Mouse (Mus musculus) neural tube, embryonic 13.5 days (tissue): ENCODE results near the gene Plcg2. TPM values are rescaled to one million over a fixed set of nuclear protein-coding genes. Genes with fewer than 3 reads are reported as not detected.

Experiments
- ATAC-seq: fragments of 200-750 bp; cut with Nextera tagmentation; 2 replicates; pipeline ENCODE4 v1.8.0; 2017; ENCODE audit warnings: low read depth, mild to moderate bottlenecking, moderate TSS enrichment, moderate library complexity
- H3K27ac ChIP-seq: fragments of 300-500 bp; sonication (generic); replicated peaks from 2 replicates; pipeline ENCODE4 v1.5.1; 2015; ENCODE audit warnings: moderate library complexity, mild to moderate bottlenecking, inconsistent platforms
- H3K27me3 ChIP-seq: fragments of 300-500 bp; sonication (generic); 2 replicates; pipeline ENCODE4 v1.6.1; 2015; ENCODE audit warnings: mild to moderate bottlenecking, inconsistent platforms
- H3K36me3 ChIP-seq: fragments of 300-500 bp; sonication (generic); 2 replicates; pipeline ENCODE4 v1.6.1; 2015; ENCODE audit warnings: mild to moderate bottlenecking, inconsistent platforms
- H3K4me1 ChIP-seq: fragments of 300-500 bp; sonication (generic); replicated peaks from 2 replicates; pipeline ENCODE4 v1.6.1; 2015; ENCODE audit warnings: inconsistent platforms
- H3K4me2 ChIP-seq: fragments of 300-500 bp; sonication (generic); 2 replicates; pipeline ENCODE4 v1.6.1; 2015; ENCODE audit warnings: inconsistent platforms, mild to moderate bottlenecking, moderate library complexity
- H3K4me3 ChIP-seq: fragments of 300-500 bp; sonication (generic); 2 replicates; pipeline ENCODE4 v1.5.1; 2015; ENCODE audit warnings: mild to moderate bottlenecking, inconsistent platforms
- H3K9ac ChIP-seq: fragments of 300-500 bp; sonication (generic); 2 replicates; pipeline ENCODE4 v1.6.1; 2015; ENCODE audit warnings: moderate library complexity, mild to moderate bottlenecking, inconsistent platforms
- H3K9me3 ChIP-seq: fragments of 300-500 bp; sonication (generic); 2 replicates; pipeline ENCODE4 v1.6.1; 2016; ENCODE audit warnings: inconsistent platforms
- WGBS: fragments of 180-500 bp; shearing (Covaris S2); methylation state at CpG from one replicate; pipeline ENCODE4 v1.1.7; 2015; 5-methylcytosine and 5-hydroxymethylcytosine counted together
- polyA plus RNA-seq: library from polyadenylated mRNA; unstranded; fragments of >200 nt; fragmentation: Nextera tagmentation; extraction: Ambion mirVana; gene quantifications from 2 replicates; pipeline ENCODE4 v1.2.1, GENCODE M21; 2015

The Plcg2 gene
- polyA plus RNA-seq, 1 experiment from 2014 or later = 1.1 TPM

- H3K4me3 ChIP-seq = no peak overlapping the region
- WGBS = 63% methylated on average over 5 of the region's 5 CpGs
- H3K9ac ChIP-seq = no peak overlapping the region
- no peaks in the 10 kb centered on the region for H3K9me3 ChIP-seq
- no peak for ATAC-seq
- H3K4me1 ChIP-seq = peaks cover 7% of the 10 kb centered on the region; the same call in 1 of the 2 replicates
- no peaks in the 10 kb centered on the region for H3K36me3 ChIP-seq
- no peaks in the 10 kb centered on the region for H3K27me3 ChIP-seq
- no peak overlapping the region for H3K27ac ChIP-seq
- H3K4me2 ChIP-seq = no peak overlapping the region
Measured at GRCm38 (mm10) chr8:117529177-117529576, 31.1 kb downstream of the Plcg2 start.

- H3K27ac ChIP-seq = no peak overlapping the region
- no peaks in the 10 kb centered on the region for H3K4me1 ChIP-seq
- no peaks in the 10 kb centered on the region for H3K36me3 ChIP-seq
- no peaks in the 10 kb centered on the region for H3K27me3 ChIP-seq
- 95% methylated on average over 15 of the region's 15 CpGs for WGBS
- H3K9ac ChIP-seq = no peak overlapping the region
- no peak for ATAC-seq
- no peak overlapping the region for H3K4me3 ChIP-seq
- H3K9me3 ChIP-seq = no peaks in the 10 kb centered on the region
- H3K4me2 ChIP-seq = no peak overlapping the region
Measured at GRCm38 (mm10) chr8:117532381-117532972, 34.4 kb downstream of the Plcg2 start.

GRCm38 (mm10) chr8:117536862-117537261 is 38.8 kb downstream of the Plcg2 start:
- Histone ChIP-seq H3K27me3 (no peaks in the 10 kb centered on the region), H3K9ac (no peak overlapping the region), H3K36me3 (no peaks in the 10 kb centered on the region), H3K4me1 (no peaks in the 10 kb centered on the region), H3K4me3 (no peak overlapping the region), H3K27ac (no peak overlapping the region), H3K4me2 (no peak overlapping the region), H3K9me3 (no peaks in the 10 kb centered on the region)
- WGBS = 70% methylated on average over 5 of the region's 6 CpGs
- no peak for ATAC-seq

DNA sequence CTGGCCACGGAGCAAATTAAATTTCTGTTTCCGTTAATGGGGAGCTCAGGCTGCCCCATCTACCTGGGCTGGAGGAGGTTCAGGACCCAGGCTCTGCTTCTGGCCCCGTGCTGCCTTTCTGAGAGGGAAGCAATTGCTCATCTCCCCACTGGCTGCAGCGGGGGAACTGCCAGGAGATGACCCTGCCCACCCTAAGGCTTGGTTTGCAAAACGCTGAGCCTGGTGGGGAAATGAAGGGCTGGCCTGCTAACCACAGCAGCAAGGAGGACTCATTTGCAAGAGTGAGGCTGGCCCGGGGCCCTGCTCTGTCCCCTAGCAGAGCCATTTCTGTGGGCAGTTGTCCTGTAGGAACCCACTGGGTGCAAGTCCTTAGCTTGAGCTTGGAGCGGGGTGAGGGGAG is 39.7 kb downstream of the Plcg2 start:
- ATAC-seq = no peak
- no peaks in the 10 kb centered on the region for H3K4me1 ChIP-seq
- H3K36me3 ChIP-seq = no peaks in the 10 kb centered on the region
- H3K9ac ChIP-seq = no peak overlapping the region
- H3K27ac ChIP-seq = no peak overlapping the region
- H3K9me3 ChIP-seq = no peaks in the 10 kb centered on the region
- H3K4me3 ChIP-seq = no peak overlapping the region
- no peaks in the 10 kb centered on the region for H3K27me3 ChIP-seq
- 68% methylated on average over 7 of the region's 7 CpGs for WGBS
- no peak overlapping the region for H3K4me2 ChIP-seq

GRCm38 (mm10) chr8:117542951-117543350 is 44.9 kb downstream of the Plcg2 start:
- Histone ChIP-seq H3K4me3 (no peak overlapping the region), H3K36me3 (no peaks in the 10 kb centered on the region), H3K27ac (no peak overlapping the region)

DNA sequence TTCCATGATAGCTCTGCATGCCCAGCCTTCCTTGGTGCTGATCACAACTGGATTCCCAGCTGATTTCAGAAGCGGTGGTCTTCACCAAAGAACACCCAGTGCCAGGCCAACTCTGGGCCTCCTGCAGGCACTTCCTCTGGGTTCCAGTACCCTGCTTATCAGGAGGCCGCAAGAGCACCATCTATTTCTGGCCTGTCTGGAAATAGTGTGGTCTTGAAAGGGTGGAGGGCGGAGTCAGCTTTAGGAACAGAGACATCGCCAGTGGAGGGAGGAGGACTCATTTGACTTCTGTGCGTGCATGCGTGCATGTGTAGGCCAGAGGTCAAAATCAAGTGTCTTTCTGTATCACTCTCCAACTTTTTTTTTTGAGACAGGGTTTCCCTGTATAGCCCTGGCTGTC is 45.7 kb downstream of the Plcg2 start:
- Histone ChIP-seq H3K9me3 (no peaks in the 10 kb centered on the region), H3K9ac (no peak overlapping the region), H3K27ac (no peak overlapping the region), H3K27me3 (no peaks in the 10 kb centered on the region), H3K4me3 (no peak overlapping the region), H3K4me2 (no peak overlapping the region), H3K4me1 (no peaks in the 10 kb centered on the region), H3K36me3 (no peaks in the 10 kb centered on the region)
- WGBS = 79% methylated on average over 6 of the region's 6 CpGs
- ATAC-seq = no peak

More at GRCm38 (mm10) chr8:117542951-117543350, 44.9 kb downstream of the Plcg2 start:
- Histone ChIP-seq H3K9ac (no peak overlapping the region), H3K4me2 (no peak overlapping the region), H3K27me3 (no peaks in the 10 kb centered on the region), H3K4me1 (no peaks in the 10 kb centered on the region), H3K9me3 (no peaks in the 10 kb centered on the region)
- ATAC-seq = no peak

DNA sequence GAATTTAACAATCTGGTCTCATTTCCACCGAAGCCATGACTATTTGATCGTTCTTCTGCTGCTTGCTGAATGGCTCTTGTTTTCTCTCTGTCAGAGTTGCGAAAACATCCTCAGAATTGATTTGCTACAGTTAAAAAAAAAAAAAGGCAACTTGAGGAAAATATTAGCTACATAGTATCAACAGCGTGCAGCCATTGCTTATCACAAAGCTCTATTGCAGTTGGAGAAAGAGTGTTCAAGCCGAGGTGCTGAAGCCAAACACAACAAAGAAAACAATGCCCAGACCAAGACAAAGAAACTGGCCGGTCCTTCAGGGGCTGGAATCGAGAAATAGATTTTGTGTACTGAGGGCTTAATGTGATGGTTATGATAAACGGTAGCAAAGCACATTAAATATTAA is 47.0 kb downstream of the Plcg2 start:
- Histone ChIP-seq H3K9me3 (no peaks in the 10 kb centered on the region), H3K4me3 (no peak overlapping the region), H3K4me1 (no peaks in the 10 kb centered on the region), H3K36me3 (no peaks in the 10 kb centered on the region), H3K4me2 (no peak overlapping the region), H3K27me3 (no peaks in the 10 kb centered on the region), H3K27ac (no peak overlapping the region), H3K9ac (no peak overlapping the region)
- no peak for ATAC-seq
- 62% methylated on average over 8 of the region's 8 CpGs for WGBS

DNA sequence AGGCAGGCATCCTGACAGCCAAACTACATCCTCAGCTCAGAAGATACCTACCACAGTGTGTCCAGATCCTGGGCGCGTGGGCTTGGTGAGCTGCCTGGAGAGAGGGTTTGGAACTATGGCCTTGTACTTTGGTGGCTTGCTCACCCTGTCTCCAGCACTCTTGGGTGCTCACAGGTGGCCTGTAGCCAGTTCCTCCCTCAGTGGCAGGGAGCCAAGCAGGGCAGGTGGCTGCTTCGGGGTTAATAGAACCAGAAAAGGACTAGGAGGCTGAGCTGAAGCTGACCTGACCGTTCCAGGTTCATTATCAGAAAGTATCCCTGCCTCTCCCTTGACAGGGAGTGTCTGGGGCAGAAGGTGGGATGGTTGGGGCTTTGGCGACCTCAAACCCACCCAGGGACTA is 48.3 kb downstream of the Plcg2 start:
- Histone ChIP-seq H3K36me3 (no peaks in the 10 kb centered on the region), H3K4me1 (no peaks in the 10 kb centered on the region), H3K4me2 (no peak overlapping the region), H3K9ac (no peak overlapping the region), H3K27me3 (no peaks in the 10 kb centered on the region), H3K9me3 (no peaks in the 10 kb centered on the region), H3K27ac (no peak overlapping the region), H3K4me3 (no peak overlapping the region)
- WGBS = 88% methylated on average over 5 of the region's 5 CpGs
- no peak for ATAC-seq

DNA sequence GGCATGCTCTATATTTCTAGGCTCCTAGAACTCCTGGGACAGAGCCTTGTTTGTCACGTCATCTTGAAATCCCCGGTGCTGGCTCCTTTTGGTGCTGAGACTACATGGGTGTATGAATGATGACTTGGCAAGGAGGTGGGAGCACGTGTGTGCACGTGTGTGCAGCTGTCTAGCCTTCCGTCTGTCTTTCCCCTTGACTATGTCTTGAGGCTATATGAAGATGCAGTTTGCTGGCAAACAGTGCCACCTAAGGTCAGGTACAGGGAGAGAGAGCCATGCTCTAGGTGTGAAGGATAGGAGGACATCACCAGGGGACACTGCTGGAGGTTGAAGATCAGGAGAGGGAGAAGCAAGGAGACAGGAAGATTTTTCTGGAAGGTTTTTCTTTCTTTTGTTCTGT is 49.9 kb downstream of the Plcg2 start:
- WGBS = 85% methylated on average over 5 of the region's 5 CpGs
- H3K27ac ChIP-seq = no peak overlapping the region
- no peak overlapping the region for H3K4me2 ChIP-seq
- H3K9ac ChIP-seq = no peak overlapping the region
- no peak overlapping the region for H3K4me3 ChIP-seq
- no peak for ATAC-seq
- H3K4me1 ChIP-seq = no peaks in the 10 kb centered on the region
- H3K36me3 ChIP-seq = no peaks in the 10 kb centered on the region
- H3K9me3 ChIP-seq = no peaks in the 10 kb centered on the region
- H3K27me3 ChIP-seq = no peaks in the 10 kb centered on the region

DNA sequence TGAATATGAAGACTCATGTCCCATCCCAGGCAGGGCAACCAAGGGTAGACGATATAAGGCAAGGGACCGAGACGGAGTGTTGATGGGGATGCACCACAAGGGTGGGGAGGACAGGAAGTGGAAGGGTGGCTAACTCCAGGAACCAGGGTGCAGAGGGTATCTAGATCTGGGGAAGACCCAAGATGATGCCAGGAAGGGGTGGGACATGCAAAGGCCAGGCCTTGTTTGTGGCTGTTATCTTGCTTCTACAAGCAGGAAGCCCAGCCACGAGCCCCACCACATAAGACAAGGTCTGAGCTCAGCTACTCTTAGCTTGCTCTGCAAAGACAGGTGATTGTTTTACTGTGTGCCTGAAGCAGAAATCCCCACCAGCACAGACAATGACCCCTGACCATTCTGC is 50.4 kb downstream of the Plcg2 start:
- ATAC-seq = no peak
- H3K9ac ChIP-seq = no peak overlapping the region
- H3K4me2 ChIP-seq = no peak overlapping the region
- H3K36me3 ChIP-seq = no peaks in the 10 kb centered on the region
- no peaks in the 10 kb centered on the region for H3K27me3 ChIP-seq
- H3K4me1 ChIP-seq = no peaks in the 10 kb centered on the region
- 90% methylated on average over 4 of the region's 4 CpGs for WGBS
- H3K9me3 ChIP-seq = no peaks in the 10 kb centered on the region
- no peak overlapping the region for H3K27ac ChIP-seq
- H3K4me3 ChIP-seq = no peak overlapping the region

DNA sequence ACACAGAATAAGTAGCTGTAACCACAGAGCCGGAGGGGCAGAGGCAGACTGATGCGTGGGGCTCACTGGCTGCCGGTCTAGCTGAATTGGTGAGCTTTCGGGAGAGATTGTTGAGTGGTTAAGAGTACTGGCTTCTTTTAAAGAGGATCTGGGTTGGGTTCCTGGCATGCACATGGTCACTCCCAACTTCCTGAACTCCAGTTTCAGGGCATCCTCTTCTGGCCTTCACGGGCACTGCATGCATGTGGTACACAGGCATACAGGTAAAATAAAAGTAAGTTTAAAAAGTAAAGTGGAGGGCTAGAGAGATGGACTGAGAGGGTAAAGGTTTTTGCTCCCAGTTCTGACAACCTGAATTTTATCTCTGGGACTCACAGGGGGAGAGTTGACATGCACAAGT is 52.4 kb downstream of the Plcg2 start:
- WGBS = 94% methylated on average over 5 of the region's 5 CpGs
- no peak for ATAC-seq

GRCm38 (mm10) chr8:117561014-117561413 is 62.9 kb downstream of the Plcg2 start:
- 0 out of 2 replicates have a peak, but pooled peaks cover 7% of the 10 kb centered on the region for H3K4me1 ChIP-seq
- WGBS = 81% methylated on average over 4 of the region's 4 CpGs
- H3K27me3 ChIP-seq = no peaks in the 10 kb centered on the region; the same call in 1 of the 2 replicates
- no peak overlapping the region for H3K9ac ChIP-seq
- H3K9me3 ChIP-seq = no peaks in the 10 kb centered on the region
- no peak overlapping the region for H3K27ac ChIP-seq
- no peak overlapping the region for H3K4me2 ChIP-seq
- no peaks in the 10 kb centered on the region for H3K36me3 ChIP-seq
- H3K4me3 ChIP-seq = no peak overlapping the region
- ATAC-seq = no peak

More for the DNA sequence above, 52.4 kb downstream of the Plcg2 start:
- H3K27ac ChIP-seq = no peak overlapping the region
- no peak overlapping the region for H3K4me2 ChIP-seq
- H3K9me3 ChIP-seq = no peaks in the 10 kb centered on the region
- no peaks in the 10 kb centered on the region for H3K27me3 ChIP-seq
- H3K4me3 ChIP-seq = no peak overlapping the region
- H3K4me1 ChIP-seq = no peaks in the 10 kb centered on the region
- no peaks in the 10 kb centered on the region for H3K36me3 ChIP-seq
- no peak overlapping the region for H3K9ac ChIP-seq

DNA sequence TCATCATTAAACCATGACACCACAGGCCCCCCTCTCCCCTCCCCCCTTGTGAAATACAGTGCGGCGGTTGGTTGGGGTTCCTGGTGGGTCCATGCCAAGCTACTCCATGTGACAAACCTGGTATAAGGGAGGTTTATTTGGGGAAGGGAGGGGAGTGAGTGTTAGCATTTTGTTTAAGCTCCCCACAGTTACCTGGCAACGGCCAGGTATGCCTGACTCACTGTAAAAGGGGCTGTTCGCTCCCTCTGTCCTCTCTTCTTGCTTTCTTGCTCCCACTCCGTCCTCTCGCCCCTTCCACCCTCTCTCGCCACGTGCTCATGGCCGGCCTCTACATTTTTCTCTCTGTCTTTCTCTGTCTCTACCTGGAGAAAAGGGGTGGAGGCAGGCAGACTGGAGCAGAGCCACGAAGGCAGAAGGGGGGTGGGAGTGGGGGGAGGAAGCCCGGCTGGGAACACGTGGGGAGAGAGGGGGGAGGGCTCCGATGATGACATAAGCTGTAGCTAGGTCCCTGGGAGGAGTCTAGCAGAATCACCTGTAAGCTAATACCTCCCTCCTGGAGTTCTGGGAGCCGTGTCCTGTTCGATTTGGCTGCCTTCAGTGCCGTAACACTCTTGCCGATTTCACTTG is 63.8 kb downstream of the Plcg2 start:
- Histone ChIP-seq H3K9ac (no peak overlapping the region), H3K9me3 (no peaks in the 10 kb centered on the region), H3K4me2 (peak overlapping the region; percentile 30), H3K4me1 (0 out of 2 replicates have a peak, but pooled peaks cover 7% of the 10 kb centered on the region), H3K27me3 (no peaks in the 10 kb centered on the region; the same call in 1 of the 2 replicates), H3K36me3 (no peaks in the 10 kb centered on the region), H3K27ac (no peak overlapping the region), H3K4me3 (no peak overlapping the region)
- ATAC-seq = no peak
- 29% methylated on average over 17 of the region's 17 CpGs for WGBS
